Mouse (Mus musculus): Measurements from ENCODE around the gene Calu. TPM values are rescaled to one million over a fixed set of nuclear protein-coding genes. Genes with fewer than 3 reads are reported as not detected.

Gene Calu
- total RNA-seq, 2 experiments from 2014 or later, result 71.3 to 96.1 TPM

DNA sequence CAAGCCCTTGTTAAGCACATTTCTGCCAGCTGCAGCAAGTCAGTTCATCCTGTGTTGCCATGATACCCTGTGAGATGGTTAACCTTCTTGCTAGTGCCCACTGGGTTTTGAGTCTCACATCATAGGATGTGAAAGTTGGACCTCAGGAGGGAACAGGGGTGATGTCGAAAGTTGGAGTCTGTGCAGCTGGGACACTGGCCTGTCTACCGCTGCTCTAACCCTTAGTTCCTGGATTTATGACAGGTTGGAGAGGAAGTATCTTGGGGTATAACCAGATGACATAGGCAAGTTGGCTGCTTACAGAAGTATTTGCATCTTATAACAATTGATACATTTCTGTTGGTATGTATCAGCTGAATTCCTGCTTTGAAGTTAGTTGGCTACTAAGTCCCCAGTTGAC lies 72.7 kb downstream of the Calu start:
- no peak for DNase-seq (ENCODE audit: low spot score)

DNA sequence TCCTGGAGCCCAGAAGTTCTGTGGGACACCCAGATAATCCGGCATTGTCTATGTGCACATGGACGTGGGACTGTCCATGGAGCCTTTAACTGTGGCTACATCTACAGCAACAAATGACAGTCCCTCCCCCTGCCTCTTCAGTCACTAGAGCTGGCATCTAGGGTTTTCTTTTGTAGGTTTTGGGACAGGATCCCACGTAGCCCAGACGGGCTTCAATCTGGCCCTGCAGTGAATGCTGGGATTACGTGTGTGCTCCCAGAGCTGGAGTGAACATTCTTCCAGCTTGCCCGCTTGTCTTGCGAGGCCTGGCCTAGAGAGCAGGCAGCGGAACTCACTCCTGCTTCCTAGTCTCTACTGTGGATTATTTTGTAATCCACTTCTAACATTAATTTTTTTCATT lies 77.2 kb downstream of the Calu start:
- no peak for DNase-seq (ENCODE audit: low spot score)

DNA sequence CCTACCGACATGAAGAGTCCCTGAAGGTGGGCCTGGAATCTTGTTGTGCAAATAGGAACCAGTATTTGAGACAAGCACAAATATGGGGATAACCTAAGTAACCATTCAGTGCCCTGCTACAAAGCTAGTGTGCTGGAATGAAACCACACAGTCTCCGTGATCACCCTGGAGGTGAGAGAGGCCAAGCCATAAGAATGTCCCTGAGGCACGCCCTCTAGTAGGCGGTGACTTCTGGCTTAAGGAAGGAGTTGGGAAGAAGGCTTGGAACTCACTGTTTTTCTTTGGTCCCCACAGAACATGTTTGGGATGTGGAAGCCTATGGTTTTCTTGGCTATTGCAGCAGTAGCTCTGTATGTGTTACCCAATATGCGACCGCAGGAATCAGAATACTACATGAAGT lies 78.5 kb downstream of the Calu start:
- DNase-seq (ENCODE audit: low spot score), result no peak

Small RNA genes lying within 50 kb of the gene (microRNA-seq; reads per million reads assigned to microRNA genes)
- gene Gm26220 (not detected), gene Gm44354 (not detected)

Other genes with a start within 250 kb of the Calu start
- gene Rbm28, start 183.1 kb upstream of the Calu start, total RNA-seq (2021), result 10 to 100 TPM; 12.9 to 15.2 TPM
- gene Prrt4, start 168.5 kb upstream of the Calu start, total RNA-seq (2021), result under 1 TPM; 0.30 to 1.00 TPM
- gene Impdh1, start 131.7 kb upstream of the Calu start, total RNA-seq (2021), result 10 to 100 TPM in 1 of 2 experiments, 1 to 10 TPM in 1; 9.2 to 12.8 TPM
- gene Hilpda, start 75.6 kb upstream of the Calu start, total RNA-seq (2021), result 1 to 10 TPM; 2.4 to 3.7 TPM
- not detected for gene Fam71f2, start 68.5 kb upstream of the Calu start, total RNA-seq (2021)
- gene Fam71f1, start 28.9 kb upstream of the Calu start, total RNA-seq (2021), result not detected
- gene Opn1sw, start 40.4 kb downstream of the Calu start, total RNA-seq (2021), result under 1 TPM in 1 of 2 experiments, not detected in 1; 0.26 TPM
- 10 to 100 TPM; 11.8 to 12.2 TPM for gene Ccdc136, start 48.2 kb downstream of the Calu start, total RNA-seq (2021)
- 100 to 1,000 TPM; 349 to 691 TPM for gene Flnc, start 85.2 kb downstream of the Calu start, total RNA-seq (2021)
- gene Atp6v1f, start 119.6 kb downstream of the Calu start, total RNA-seq (2021), result 100 to 1,000 TPM; 118 to 125 TPM
- gene Atp6v1fnb, start 123.4 kb downstream of the Calu start, total RNA-seq (2021), result under 1 TPM in 1 of 2 experiments, not detected in 1; 0.37 TPM
- gene Kcp, start 159.9 kb downstream of the Calu start, total RNA-seq (2021), result 1 to 10 TPM; 3.9 to 6.4 TPM
- 1 to 10 TPM; 2.9 to 3.9 TPM for gene Irf5, start 178.6 kb downstream of the Calu start, total RNA-seq (2021)